Mouse (Mus musculus) thymus, postnatal 25 days (tissue): ENCODE measurements at regions not wholly inside any gene's neighbourhood (a gene's known extent, or its start where the extent isn't known, plus 50 kb on each side); places are given as distances from the start of the nearest gene placed in this dataset.

Source experiments
- DNase-seq: peaks from one replicate; pipeline ENCODE4 v3.0.0; 2022

DNA sequence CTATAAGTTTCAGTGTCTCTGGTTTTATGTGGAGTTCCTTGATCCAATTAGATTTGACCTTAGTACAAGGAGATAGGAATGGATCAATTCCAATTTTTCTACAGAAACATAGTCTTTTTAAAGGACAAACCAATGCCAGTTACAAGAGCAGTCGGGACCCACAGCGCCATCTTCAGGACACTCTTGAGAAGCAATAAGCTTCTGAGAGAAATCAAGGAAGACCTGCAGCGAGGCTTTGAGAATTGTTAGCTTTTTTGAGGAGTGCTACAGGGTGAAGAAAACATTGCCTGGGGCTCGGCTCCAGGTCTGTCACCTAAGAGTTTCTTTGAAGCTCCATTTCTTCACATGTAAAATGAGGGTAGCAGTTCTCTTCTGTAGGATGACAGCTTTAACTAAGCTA is 112.0 kb upstream of the Ppm1h start:
- peak; percentile 56 for DNase-seq

DNA sequence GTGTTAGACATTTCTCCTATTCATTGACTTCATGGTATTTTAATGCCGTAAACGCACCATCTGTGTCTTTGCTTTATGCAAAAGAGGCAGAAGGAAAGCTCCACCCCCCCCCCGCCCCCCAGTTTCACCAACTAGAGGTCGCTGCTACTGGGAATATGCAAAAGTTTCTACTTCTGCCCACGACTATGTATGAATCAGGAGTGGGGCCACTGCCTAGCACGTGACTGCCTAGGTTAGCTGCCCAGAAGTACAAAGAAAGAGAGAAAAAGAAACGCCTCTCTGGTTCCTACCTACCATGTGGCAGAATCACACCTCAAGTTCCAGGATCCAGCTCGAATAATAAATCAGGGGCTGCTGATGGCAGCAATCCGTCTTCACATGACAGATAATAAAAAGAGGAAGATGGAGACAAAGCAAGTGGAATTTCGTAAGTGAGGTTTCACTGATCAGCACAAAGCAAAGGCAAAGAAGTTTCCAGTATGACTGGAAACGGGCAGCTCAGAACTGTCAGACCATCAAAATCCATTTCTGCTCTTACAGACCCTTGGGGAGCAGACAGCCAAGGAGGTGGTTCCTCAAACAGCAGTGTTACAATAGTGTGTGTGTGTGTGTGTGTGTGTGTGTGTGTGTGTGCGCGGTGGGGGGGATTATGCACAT is 108.9 kb upstream of the Ppm1h start:
- DNase-seq = no peak

DNA sequence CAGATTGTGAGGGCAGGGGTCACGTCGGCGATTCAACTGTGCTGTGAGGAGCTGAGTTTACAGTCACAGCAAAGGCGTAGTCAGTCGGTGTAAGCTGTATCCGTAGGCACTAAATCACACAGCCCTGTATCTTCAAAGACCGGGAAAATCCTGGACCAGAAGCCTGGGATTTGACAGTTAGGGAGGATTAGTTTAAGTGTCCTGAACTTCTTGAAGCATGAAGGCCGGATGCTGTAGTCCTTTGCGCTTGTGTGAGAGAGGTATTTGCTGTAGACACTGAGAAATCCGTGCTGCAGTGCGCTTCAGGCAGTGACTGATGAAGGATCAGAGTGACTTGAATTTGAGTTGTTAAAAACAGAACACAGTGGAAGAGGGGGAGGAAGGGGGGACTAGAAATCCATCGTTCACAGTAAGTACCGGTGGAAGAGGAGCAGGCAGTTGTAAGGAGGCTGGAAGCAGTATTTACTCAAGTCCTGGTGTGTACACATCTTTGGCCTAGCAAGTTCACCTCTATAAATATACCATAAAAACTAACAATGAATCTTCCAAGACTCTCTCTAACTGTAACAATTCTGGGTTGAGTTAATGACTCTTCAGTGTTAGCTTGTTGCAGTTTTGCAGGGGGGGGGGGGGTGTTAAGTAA is 107.5 kb upstream of the Ppm1h start:
- no peak for DNase-seq

DNA sequence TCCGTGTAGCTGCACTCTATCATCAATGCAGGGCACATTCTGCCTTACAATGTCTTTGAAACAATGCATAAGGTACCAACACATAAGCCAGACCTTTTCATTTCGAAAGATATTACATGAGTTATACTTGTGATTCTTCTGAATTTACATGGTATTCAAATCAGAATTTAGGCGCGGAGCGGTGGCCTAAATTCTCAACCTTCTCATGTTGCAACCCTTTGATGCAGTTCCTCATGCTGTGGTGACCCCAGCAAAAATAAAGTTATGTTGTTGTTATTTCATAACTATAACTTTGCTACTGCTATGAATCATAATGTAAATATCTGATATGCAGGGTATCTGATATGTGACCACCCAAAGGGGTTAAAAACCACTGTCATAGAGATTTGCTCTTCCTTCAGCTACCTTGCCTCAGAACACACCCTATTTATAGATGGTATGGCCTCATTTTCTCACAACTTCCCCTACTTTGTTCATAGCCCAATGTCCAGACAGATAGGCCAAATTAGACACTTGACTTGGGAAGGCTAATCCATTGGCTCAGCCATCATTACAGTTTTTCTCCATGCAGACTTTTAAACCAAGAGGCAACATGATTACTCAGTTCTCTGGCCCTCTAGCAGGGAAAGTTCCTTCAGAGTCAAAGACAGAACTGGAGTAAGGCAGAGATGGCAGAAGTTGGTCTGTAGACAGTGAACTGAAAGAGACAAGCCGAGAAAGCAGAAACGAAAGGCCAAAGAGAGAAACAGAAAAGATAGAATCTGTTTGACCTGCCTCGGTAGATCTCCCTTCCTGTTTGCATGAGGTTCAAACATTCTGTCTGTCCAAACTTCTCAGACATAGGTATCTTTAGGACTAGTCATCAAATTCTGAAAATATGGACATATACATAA is 102.1 kb upstream of the Ppm1h start:
- no peak for DNase-seq

DNA sequence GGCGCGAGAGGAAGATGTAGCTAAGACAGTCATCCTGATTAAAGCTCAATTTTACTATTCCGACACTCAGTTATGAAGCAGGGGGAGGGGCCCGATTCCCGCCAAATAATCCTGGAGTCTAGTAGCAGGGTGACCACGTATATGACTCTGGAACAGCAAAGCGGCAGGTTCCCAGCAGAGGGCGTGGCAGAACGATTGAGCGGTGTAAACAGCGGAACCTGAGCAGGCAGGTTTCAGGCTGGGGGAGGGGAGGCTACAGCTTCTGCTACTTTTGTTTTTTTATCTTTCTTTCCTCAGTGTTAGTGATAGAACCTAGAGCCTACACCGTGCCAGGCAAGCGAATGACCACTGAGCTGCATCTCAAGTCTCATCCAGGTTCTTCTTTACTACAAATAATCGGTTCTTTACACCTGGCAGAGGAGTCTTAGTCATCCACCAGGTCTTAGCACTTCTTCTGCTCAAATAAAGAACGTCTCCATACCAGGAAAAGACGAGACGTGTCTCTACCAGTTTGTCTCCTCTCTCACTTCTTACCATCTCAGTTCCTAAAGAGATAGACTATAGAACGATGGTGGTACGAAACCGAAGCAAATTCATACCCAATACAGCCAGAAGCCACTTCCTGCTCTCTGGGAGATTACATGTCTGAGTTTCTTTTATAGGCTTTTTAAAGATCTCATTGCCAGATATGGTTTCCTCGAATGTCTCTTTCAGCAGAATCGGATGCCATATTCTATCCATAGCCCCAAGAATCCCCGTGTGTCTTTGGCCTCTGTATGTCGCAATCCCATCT is 100.2 kb upstream of the Ppm1h start:
- peak; percentile 54 for DNase-seq

DNA sequence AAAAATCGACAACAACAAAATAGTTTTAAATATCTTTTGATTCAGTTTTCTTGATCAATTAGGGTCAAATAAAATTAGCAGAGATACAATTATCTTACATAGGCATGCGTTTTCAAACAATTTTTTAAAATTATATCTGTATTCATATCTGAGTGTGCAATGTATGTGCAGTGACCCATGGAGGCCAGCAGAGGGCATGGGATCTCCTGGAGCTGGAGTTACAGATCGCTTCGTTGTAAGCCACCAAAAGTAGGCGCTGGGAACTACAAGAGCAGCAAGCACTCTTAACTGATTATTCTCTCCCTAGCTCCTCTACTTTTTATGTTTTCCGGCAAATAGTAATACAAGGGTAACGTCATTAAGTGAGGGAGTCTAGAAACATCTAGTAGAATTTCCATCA is 97.5 kb upstream of the Ppm1h start:
- DNase-seq = peak; percentile 29

DNA sequence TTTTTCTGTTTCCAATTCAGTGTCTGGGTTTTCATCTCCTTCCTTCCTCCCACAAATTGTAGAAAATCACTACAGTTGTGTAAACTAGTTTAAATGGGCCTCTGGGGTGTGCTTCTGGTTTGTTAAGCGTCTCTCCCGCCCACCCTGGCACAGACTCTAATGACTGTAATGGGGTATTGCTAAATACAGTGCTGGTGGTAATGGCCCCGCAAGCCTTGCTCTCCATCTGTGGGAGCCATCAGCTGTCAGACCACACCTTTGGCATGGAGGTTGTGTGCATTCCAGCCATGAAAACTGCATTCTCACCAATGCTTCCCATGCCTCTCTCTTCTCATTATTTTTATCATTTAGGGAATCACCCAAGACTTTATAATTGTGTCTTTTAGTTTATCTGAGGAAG is 91.0 kb upstream of the Ppm1h start:
- DNase-seq = no peak

DNA sequence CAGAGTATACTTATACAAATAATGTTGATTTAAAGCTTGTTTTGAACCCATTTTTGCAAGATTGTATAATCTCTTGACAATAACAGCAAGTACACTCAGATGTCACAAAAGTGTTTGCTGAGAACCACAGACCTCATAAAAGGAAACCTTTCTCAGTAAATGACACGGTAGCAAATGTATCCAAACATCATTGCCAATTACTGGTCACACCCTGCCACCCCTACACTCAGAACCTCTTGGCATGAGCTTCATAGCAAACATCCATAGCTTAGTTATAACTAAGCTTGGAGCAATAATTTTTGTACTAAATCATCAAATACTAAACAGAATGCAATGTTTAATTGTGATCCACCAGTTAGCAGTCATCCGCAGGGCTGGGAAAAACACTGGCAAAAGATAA is 79.1 kb upstream of the Ppm1h start:
- DNase-seq = no peak

DNA sequence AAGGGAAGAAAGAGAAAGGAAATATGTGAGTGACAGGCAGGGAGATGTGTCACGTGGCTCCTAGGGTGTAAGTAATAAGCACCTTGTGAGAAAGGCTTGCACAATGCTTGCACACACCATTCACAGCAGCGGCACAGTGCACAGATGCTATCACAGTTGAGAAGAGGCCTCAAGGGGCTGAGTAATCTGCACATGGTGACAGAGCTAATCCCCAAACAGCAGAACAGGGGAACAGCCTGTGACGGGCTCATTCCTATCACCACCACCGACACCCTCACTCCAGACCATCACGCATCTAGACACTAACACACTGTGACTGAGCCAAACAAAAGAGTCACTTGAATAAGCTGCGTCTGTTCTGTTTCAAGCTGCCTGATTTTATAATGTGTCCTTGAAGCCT is 76.2 kb upstream of the Ppm1h start:
- DNase-seq = peak; percentile 14

DNA sequence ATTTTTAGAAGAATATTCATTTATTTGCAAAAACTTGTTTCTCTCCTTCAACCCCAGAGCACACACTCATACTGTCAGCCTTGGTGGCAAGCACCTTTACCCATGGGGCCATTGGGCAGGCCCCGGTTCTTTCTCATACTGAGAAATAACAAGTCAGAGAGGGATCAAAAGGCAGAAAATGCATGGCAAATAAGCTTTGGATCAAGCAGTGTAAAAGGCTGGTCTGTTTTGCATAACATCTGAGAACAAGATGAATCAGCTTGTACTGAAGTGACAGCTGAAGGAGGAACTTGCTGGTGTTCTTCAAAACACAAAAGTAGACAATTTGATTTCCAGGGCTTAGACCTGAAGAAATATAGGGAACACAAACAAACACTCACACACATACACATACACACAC is 74.6 kb upstream of the Ppm1h start:
- DNase-seq = no peak

DNA sequence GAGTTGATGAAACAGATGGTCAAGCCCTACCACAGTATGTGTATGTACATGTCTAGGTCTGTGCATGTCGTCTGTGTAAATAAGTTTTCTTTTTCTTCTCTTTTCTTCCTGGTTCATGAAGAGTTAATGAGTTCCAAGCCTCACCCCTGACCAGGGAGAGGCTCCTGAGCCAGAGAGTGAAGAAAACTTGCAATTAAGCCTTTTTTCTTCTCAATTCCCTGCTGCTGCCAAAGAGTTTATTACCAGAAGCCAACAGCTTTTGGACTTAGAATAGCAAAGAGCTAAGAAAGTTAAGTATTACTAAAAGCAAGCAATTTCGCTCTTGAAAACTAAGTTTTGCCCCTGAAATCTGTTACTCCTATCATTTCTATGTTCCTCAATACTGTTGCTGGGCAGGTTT is 65.3 kb upstream of the Ppm1h start:
- DNase-seq = no peak

DNA sequence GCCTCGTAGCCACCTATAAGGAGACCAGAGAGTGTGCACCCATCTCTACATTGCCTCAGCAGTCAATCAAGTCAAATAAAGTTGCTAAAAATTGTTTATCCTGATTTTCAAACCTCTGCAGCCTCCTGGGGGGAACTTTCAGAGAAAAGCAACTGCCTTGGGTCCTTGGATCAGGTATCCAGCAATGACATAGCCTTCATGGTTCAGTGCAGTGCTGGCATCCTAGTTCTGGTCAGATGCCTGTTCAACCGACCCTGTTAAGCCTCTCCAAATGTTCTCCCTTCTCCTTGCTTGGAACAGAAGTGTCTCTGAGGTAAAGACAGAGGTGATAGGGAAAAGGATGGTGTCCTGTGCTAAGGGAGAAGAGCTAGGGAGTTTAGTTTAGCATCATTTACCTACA is 64.7 kb upstream of the Ppm1h start:
- no peak for DNase-seq

DNA sequence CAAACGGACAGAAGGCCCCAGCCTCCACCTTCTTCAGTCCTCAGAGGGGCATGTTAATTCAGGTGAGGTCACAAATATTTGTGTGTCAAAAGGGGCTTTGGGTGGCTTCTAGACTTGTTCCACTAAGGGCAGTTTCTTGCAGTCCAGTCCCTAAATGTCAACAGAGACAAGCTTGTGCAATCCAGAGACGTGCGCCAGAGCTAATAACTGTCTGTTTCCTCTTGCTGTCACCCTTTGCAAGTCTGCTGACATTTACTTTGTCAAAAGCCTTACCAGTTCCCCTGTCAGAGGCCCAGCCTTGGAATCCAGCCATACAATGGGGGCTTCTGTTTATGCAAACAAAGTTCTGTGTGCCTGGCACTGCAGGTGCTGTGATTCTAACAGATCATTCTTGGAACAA is 63.8 kb upstream of the Ppm1h start:
- no peak for DNase-seq

DNA sequence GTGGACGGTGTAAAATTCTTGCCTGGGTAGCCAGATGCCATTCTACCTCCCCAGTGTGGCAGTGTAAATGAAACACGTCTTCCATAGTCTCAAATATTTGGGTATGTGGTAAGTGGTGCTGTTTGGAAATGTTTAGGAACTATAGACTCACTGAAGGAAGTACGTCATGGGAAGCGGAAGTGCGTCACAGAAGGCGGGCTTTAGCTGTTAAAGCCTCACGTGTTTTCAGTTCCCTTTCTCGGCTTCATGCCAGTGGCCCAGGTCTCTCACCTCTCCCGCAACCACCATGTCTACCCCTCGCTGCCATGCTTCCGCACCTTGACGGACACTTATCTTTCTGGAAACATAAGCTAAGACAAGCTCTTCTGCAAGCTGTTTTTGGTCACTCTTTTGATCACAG is 62.9 kb upstream of the Ppm1h start:
- DNase-seq = no peak

DNA sequence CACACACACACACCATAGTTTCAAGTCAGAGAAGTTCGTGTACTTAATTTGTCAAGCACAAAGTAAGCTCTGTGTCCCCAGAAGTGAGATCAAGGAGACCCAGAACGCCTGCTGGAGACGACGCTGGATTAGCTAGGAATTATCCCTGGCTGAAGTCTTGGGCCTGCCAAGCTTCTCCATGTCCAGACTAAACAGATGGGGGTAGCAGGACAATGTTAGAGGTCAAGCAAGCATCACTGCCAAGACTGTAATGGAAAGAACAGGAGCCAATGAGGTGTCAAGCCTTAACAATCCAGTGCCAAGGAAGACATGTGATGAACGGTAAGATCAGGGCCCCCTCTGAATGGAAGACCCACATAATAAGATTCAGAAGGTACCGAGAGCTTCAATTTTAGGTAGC is 62.2 kb upstream of the Ppm1h start:
- DNase-seq = no peak

DNA sequence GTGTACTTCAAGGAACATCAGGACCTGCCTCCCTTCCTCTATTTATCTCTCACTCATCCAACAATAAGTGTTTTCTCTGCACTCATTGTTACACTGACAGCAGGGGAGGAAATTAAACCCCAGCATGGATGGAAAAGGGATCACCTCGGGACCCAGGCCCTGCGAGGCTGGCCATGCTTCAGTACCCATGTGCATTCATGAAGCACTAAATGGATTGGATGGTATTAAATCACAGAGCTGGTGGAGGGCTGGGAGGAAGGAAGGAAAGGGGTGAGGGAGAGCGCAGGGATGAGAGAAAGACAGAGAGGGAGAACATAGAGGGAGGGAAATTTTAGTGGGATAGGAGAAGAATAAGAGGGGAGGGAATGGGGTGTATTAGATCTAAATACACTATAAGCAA is 59.7 kb upstream of the Ppm1h start:
- DNase-seq = no peak

DNA sequence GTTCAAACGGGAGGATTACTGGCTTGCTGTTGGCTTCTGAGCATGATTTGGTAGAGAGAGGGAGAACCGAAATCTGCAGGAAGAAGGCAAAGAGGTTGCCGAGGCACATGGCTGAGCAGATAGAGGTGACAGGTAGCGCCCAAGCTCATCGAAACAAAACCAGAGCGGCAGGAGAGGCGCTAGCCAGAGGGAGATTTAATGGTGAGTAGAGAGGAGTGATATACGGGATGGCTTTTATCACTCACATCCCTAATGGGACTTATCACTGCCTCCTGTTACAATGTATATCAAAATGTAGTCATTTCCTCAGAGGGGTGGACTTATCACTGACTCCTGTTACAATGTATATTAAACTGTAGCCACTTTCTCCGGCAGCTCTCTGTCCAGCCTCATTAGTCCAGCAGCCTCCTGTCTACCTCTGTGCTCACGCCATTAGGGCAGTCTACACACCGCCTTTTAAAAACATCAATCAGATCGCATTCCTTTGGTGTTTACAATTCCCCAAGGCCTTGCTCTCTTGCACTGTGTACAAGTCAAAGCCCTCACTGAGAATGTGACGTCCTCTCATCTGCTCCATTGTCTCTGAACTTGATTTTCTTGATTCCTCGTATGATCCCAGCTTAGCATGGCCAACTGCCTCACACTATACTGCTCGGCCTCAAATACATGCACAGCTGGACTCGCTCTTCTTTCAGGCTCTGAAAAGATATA is 59.0 kb upstream of the Ppm1h start:
- no peak for DNase-seq
